Mouse (Mus musculus): ENCODE results near the gene Kctd4. TPM values are rescaled to one million over a fixed set of nuclear protein-coding genes. Genes with fewer than 3 reads are reported as not detected.

Gene Kctd4
- total and polyA plus RNA-seq, 3 experiments = 0.01 to 0.08 TPM; not detected in 1

DNA sequence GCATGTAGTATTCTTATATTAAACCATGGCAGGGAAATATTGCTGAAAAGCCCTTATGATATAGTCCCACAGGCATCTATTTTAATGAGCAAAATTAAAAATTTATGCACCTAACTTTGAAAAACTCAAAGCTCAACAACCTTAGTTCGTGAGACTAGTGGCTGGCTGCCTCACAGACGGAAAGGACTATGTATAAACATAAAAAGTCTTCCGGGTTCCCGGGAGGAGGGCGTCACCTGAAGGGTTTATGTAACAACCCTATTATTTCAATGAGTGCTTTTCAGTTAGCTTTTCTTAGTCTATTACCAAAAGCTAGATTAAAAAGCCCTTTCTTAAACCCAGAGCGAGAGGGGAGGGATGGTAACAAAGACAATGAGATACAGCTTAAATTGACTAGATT, 42.8 kb upstream of the Kctd4 start:
- Histone ChIP-seq H3K27me3 (ENCODE audit: control insufficient read depth in 1 of 2, insufficient read depth in 2 of 2, low read length in 2 of 2) (no peaks in the 10 kb centered on the region), H3K27ac (ENCODE audit: control insufficient read depth, low read depth, low read length) (no peak overlapping the region), H3K79me2 (ENCODE audit: control insufficient read depth, insufficient read depth, low read length, poor library complexity) (0 out of 2 replicates have a peak, but pooled peaks cover 2% of the 10 kb centered on the region), H3K9ac (ENCODE audit: control insufficient read depth, low read depth, low read length, poor library complexity, severe bottlenecking) (no peak overlapping the region), H3K4me3 (ENCODE audit: control insufficient read depth in 1 of 2, insufficient read depth in 1 of 2, low read depth in 2 of 2, low read length in 2 of 2) (no peak overlapping the region), H3K9me3 (replicated peaks; ENCODE audit: insufficient read depth, low read length) (no peaks in the 10 kb centered on the region), H3K36me3 (ENCODE audit: control insufficient read depth in 1 of 2, insufficient read depth in 2 of 2, low read length in 2 of 2) (peaks cover 0 to 2% of the 10 kb centered on the region in 2 experiments; a peak in 3 of 4 replicates), H3K4me1 (ENCODE audit: control insufficient read depth in 1 of 2, insufficient read depth in 2 of 2, low read length in 2 of 2) (no peaks in the 10 kb centered on the region)
- DNase-seq (ENCODE audit: low read depth, low spot score) = no peak
- TF ChIP-seq E2F4 (IDR thresholded peaks at IDR 0.05; ENCODE audit: borderline replicate concordance, low read depth, low read length) = no peak
- no peak for TF ChIP-seq MYB (IDR thresholded peaks at IDR 0.05; ENCODE audit: low read depth, low read length)
- TF ChIP-seq USF1 (IDR thresholded peaks at IDR 0.05; ENCODE audit: low read depth, low read length) = no peak
- no peak for TF ChIP-seq CHD1 (IDR thresholded peaks at IDR 0.05; ENCODE audit: low read depth, low read length)
- no peak for TF ChIP-seq MXI1 (IDR thresholded peaks at IDR 0.05; ENCODE audit: low read depth, low read length)
- no peak for TF ChIP-seq TBP (IDR thresholded peaks at IDR 0.05; ENCODE audit: low read depth, low read length)

DNA sequence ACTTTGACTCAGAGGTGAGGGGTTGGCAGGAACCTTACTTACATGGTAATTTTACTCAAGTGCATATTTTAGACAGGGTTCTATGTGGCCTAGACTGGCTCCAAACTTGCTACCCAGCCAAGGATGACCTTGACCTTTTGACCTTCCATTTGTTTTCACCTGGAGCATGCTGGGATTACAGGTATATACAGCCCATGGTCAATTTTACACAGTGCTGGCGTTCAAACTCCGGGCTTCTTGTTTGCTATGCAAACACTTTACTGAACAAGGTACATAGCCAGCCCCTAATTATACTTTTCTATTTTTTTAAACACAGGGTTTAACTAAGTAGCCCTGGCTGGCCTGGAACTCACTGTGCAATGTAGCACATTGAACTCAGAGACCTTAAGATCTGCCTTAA, 42.1 kb upstream of the Kctd4 start:
- Histone ChIP-seq H3K9me3 (replicated peaks; ENCODE audit: insufficient read depth, low read length) (no peaks in the 10 kb centered on the region), H3K36me3 (ENCODE audit: control insufficient read depth in 1 of 2, insufficient read depth in 2 of 2, low read length in 2 of 2) (peaks cover 0 to 5% of the 10 kb centered on the region in 2 experiments; a peak in 3 of 4 replicates), H3K4me3 (ENCODE audit: control insufficient read depth in 1 of 2, insufficient read depth in 1 of 2, low read depth in 2 of 2, low read length in 2 of 2) (no peak overlapping the region), H3K27ac (ENCODE audit: control insufficient read depth, low read depth, low read length) (no peak overlapping the region), H3K27me3 (ENCODE audit: control insufficient read depth in 1 of 2, insufficient read depth in 2 of 2, low read length in 2 of 2) (no peaks in the 10 kb centered on the region), H3K79me2 (ENCODE audit: control insufficient read depth, insufficient read depth, low read length, poor library complexity) (peaks cover 2% of the 10 kb centered on the region; the same call in 1 of the 2 replicates), H3K4me1 (ENCODE audit: control insufficient read depth in 1 of 2, insufficient read depth in 2 of 2, low read length in 2 of 2) (no peaks in the 10 kb centered on the region), H3K9ac (ENCODE audit: control insufficient read depth, low read depth, low read length, poor library complexity, severe bottlenecking) (no peak overlapping the region)
- no peak for DNase-seq (ENCODE audit: low read depth, low spot score)
- TF ChIP-seq POLR2AphosphoS2 (IDR thresholded peaks at IDR 0.05; ENCODE audit: low read length) = no peak
- TF ChIP-seq KAT2A (conservative IDR thresholded peaks at IDR 0.05; ENCODE audit: low read depth, low read length) = no peak
- TF ChIP-seq TAL1 (IDR thresholded peaks at IDR 0.05; ENCODE audit: low read length) = no peak
- no peak for TF ChIP-seq ZNF384 (IDR thresholded peaks at IDR 0.05; ENCODE audit: low read depth, low read length)
- no peak for TF ChIP-seq TCF12 (IDR thresholded peaks at IDR 0.05; ENCODE audit: low read depth, low read length)
- TF ChIP-seq USF2 (IDR thresholded peaks at IDR 0.05; ENCODE audit: borderline replicate concordance in 1 of 2, insufficient read depth in 1 of 2, low read depth in 1 of 2, low read length in 2 of 2) = no peak
- TF ChIP-seq GABPA (IDR thresholded peaks at IDR 0.05; ENCODE audit: low read depth, low read length) = no peak
- TF ChIP-seq ZMIZ1 (IDR thresholded peaks at IDR 0.05; ENCODE audit: low read depth, low read length) = no peak
